Mouse (Mus musculus) megakaryocyte-erythroid progenitor cell, adult 5-6 weeks (primary cell): ENCODE measurements at regions not wholly inside any gene's neighbourhood (a gene's known extent, or its start where the extent isn't known, plus 50 kb on each side); places are given as distances from the start of the nearest gene placed in this dataset.

Source experiments
- ATAC-seq: replicated peaks from 2 replicates; pipeline ENCODE4 v1.8.0; 2016; ENCODE audit warnings: mild to moderate bottlenecking, inconsistent platforms; ENCODE audit not compliant: severe bottlenecking, poor library complexity, low FRiP score, low TSS enrichment

DNA sequence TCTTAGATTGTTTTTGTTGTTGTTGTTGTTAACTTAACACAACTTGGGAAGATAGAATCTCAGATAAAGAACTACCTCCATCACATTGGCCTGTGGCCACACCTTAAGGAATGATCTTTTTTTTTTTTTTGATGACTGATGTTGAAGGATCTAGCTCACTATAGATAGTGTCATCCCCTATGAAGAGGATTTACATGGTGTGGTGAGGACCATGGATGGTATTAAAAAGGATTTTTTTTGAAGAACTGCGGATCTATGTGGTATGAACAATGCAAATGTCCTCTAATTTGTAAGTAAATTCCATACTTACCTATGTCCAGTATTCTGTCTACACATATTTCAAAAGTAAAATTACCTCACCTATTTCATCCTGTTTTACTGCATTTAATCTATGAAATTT is 91.8 kb upstream of the Rbm31y start:
- peak; percentile 75 for ATAC-seq
